23 mouse cellular contexts compared by ENCODE assay signal in genomic region chr8:13306916-13307315, GRCm38 (mm10). TPM values are rescaled to one million over a fixed set of nuclear protein-coding genes. Genes with fewer than 3 reads are reported as not detected.
"Had no signal": no experiment of that assay in that cellular context is flagged by ENCODE, and none has a peak within 500 bp of the region (broad histone marks: within the 10 kb centered on the region; RNA-seq: fewer than 3 reads in every experiment).

No protein-coding gene starts in this region.

- H3K4me2 ChIP-seq: limb, embryonic 13.5 days; liver, embryonic 13.5 days; lung, embryonic 15.5 days; midbrain, embryonic 11.5 days; neural tube, embryonic 12.5 days; neural tube, embryonic 15.5 days had no signal

- H3K9ac ChIP-seq: limb, embryonic 13.5 days; liver, embryonic 13.5 days; lung, embryonic 15.5 days; neural tube, embryonic 12.5 days; neural tube, embryonic 15.5 days had no signal

- H3K27ac ChIP-seq: limb, embryonic 10.5 days; limb, embryonic 13.5 days; liver, embryonic 13.5 days; lung, embryonic 15.5 days; macrophage; neural tube, embryonic 12.5 days; neural tube, embryonic 15.5 days had no signal

- H3K4me3 ChIP-seq: limb, embryonic 10.5 days; limb, embryonic 13.5 days; liver, embryonic 13.5 days; lung, embryonic 15.5 days; neural tube, embryonic 12.5 days; neural tube, embryonic 15.5 days had no signal

- ATAC-seq: inflammation-experienced regulatory T-cells, adult 6 months; intestine, embryonic 16.5 days had no signal

- H3K27me3 ChIP-seq: limb, embryonic 13.5 days; liver, embryonic 13.5 days; lung, embryonic 15.5 days; neural tube, embryonic 12.5 days; neural tube, embryonic 15.5 days had no signal

- DNase-seq: kidney, adult 18-20 months; kidney, adult 9 months; kidney, postnatal 14 days; kidney, postnatal 4 days; liver; liver, embryonic 13.5 days; midbrain, embryonic 14.5 days; retina, postnatal 1 day; right cerebral cortex, postnatal 25 days; thymus, adult 18-20 months; thymus, postnatal 36 days had no signal

- H3K4me1 ChIP-seq: limb, embryonic 10.5 days; limb, embryonic 13.5 days; lung, embryonic 15.5 days; neural tube, embryonic 12.5 days; neural tube, embryonic 15.5 days had no signal

- H3K9me3 ChIP-seq: limb, embryonic 10.5 days; limb, embryonic 13.5 days; liver, embryonic 13.5 days; lung, embryonic 15.5 days; neural tube, embryonic 15.5 days had no signal

RNA-seq across cellular contexts. Expression of gene Adprhl1, which starts 53.0 kb away (rescaled TPM):
- total RNA-seq: megakaryocyte-erythroid progenitor cell, adult 5-6 weeks had no signal
- polyA plus RNA-seq: inflammation-experienced regulatory T-cells, adult 6 months; limb, embryonic 10.5 days; midbrain, embryonic 11.5 days; midbrain, embryonic 14.5 days; small intestine, adult 2 months; testis, adult 2 months had no signal
